Comparison of ENCODE assay signal across 14 mouse cellular contexts in genomic region chr12:29904101-29904874, GRCm38 (mm10). TPM values are rescaled to one million over a fixed set of nuclear protein-coding genes. Genes with fewer than 3 reads are reported as not detected.
DNase-seq lines count a peak whose midpoint lies in the region; ATAC-seq and TF ChIP-seq lines count a peak whose summit lies in the region.
"Had no signal": no experiment of that assay in that cellular context is flagged by ENCODE, and none has a peak within 500 bp of the region (broad histone marks: within the 10 kb centered on the region; RNA-seq: fewer than 3 reads in every experiment).

No protein-coding gene starts in this region.

- no peak overlapping the region for H3K9ac ChIP-seq in forebrain, postnatal 0 days
- H3K9ac ChIP-seq: heart, embryonic 15.5 days; hindbrain, embryonic 15.5 days; lung, embryonic 15.5 days; midbrain, embryonic 12.5 days had no signal

- WGBS in forebrain, postnatal 0 days, result 79% methylated on average over 4 of the region's 4 CpGs

- no peak overlapping the region for H3K4me2 ChIP-seq in forebrain, postnatal 0 days (ENCODE audit: low read depth)
- H3K4me2 ChIP-seq: heart, embryonic 15.5 days; hindbrain, embryonic 15.5 days; lung, embryonic 15.5 days; midbrain, embryonic 12.5 days had no signal

- H3K4me3 ChIP-seq in forebrain, postnatal 0 days (ENCODE audit: low read depth, low read length), result no peak overlapping the region
- H3K4me3 ChIP-seq: erythroblast, embryonic 14.5 days; heart, embryonic 15.5 days; hindbrain, embryonic 15.5 days; lung, embryonic 15.5 days; midbrain, embryonic 12.5 days had no signal

- ATAC-seq in forebrain, postnatal 0 days, result no peak

- no peaks in the 10 kb centered on the region for H3K4me1 ChIP-seq in forebrain, postnatal 0 days (ENCODE audit: insufficient read depth)
- H3K4me1 ChIP-seq: midbrain, embryonic 12.5 days had no signal

- no peaks in the 10 kb centered on the region for H3K27me3 ChIP-seq in forebrain, postnatal 0 days (ENCODE audit: insufficient read depth, low read length)
- H3K27me3 ChIP-seq: heart, embryonic 15.5 days; hindbrain, embryonic 15.5 days; midbrain, embryonic 12.5 days had no signal

- peaks cover 32% of the 10 kb centered on the region for H3K36me3 ChIP-seq in forebrain, postnatal 0 days (ENCODE audit: insufficient read depth)
- H3K36me3 ChIP-seq: heart, embryonic 15.5 days; lung, embryonic 15.5 days; midbrain, embryonic 12.5 days had no signal

- peak; percentile 34 for DNase-seq in adrenal gland, postnatal 14 days
- no peak for DNase-seq in adrenal gland, adult 18-20 months (ENCODE audit: low spot score in 2 of 2)
- DNase-seq in layer of hippocampus, adult 8-10 months (ENCODE audit: low spot score in 2 of 2), result peak; percentile 31 to 50
- DNase-seq in layer of hippocampus, postnatal 10 days (ENCODE audit: low spot score in 2 of 2), result no peak
- DNase-seq in adipocyte (ENCODE audit: low spot score), result peak; percentile 10
- peak; percentile 87 for DNase-seq in fat pad, adult 2 months (ENCODE audit: extremely low read depth, low read depth, low spot score)
- DNase-seq in T-cell, adult 2 months (ENCODE audit: low spot score), result no peak
- no peak for DNase-seq in forebrain, postnatal 0 days
- DNase-seq: kidney, adult 8-10 months had no signal

- H3K27ac ChIP-seq in forebrain, postnatal 0 days (ENCODE audit: low read depth, low read length), result no peak overlapping the region
- H3K27ac ChIP-seq: heart, embryonic 15.5 days; hindbrain, embryonic 15.5 days; lung, embryonic 15.5 days; midbrain, embryonic 12.5 days had no signal

- no peaks in the 10 kb centered on the region for H3K9me3 ChIP-seq in forebrain, postnatal 0 days (ENCODE audit: low read length)
- H3K9me3 ChIP-seq: heart, embryonic 15.5 days; hindbrain, embryonic 15.5 days; lung, embryonic 15.5 days; midbrain, embryonic 12.5 days had no signal

- no peak for TF ChIP-seq CTCF in forebrain, postnatal 0 days (IDR thresholded peaks at IDR 0.05; ENCODE audit: low read depth)

RNA-seq across cellular contexts. Expression of gene Pxdn, which starts 33.1 kb away (rescaled TPM):
- total RNA-seq in adrenal gland, postnatal 14 days (2021), result 96.0 and 96.5 TPM in 2 replicates
- total RNA-seq in adrenal gland, adult 18-20 months (2021), result 10 to 100 TPM; 32.5 to 47.3 TPM
- 10 to 100 TPM; 65.3 to 84.7 (median 75.5) TPM for total RNA-seq in layer of hippocampus, adult 8-10 months (2022)
- 10 to 100 TPM; 76.4 to 81.6 TPM for total RNA-seq in layer of hippocampus, postnatal 10 days (2021)
- total RNA-seq in forebrain, postnatal 0 days (2014; rRNA removed), result 50.5 and 67.5 TPM in 2 replicates
- 10.0 and 12.5 TPM in 2 replicates for polyA plus RNA-seq in forebrain, postnatal 0 days (2015; fragmentation: Nextera tagmentation; extraction: Ambion mirVana)
- polyA plus RNA-seq: erythroblast, embryonic 14.5 days had no signal

Comparison
In these comparisons a context has a peak if more than half of its experiments do, and no peak if none do; other contexts are left out.
1. DNase-seq: peak in adrenal gland, postnatal 14 days (single experiment), layer of hippocampus, adult 8-10 months (2 of 2), adipocyte (single experiment) and fat pad, adult 2 months (single experiment); none in adrenal gland, adult 18-20 months (0 of 2), layer of hippocampus, postnatal 10 days (0 of 2), T-cell, adult 2 months (single experiment) and forebrain, postnatal 0 days (single experiment).